Mouse (Mus musculus) stomach, embryonic 16.5 days (tissue): Measurements from ENCODE around the gene Mapk8. TPM values are rescaled to one million over a fixed set of nuclear protein-coding genes. Genes with fewer than 3 reads are reported as not detected.
"Not testable (repeated sequence)": the region's sequence is repeated elsewhere in the genome, so short reads cannot be mapped to it uniquely, and the experiment has no call there.

Experiments
- ATAC-seq: fragments of 200-750 bp; cut with Nextera tagmentation; 2 replicates; pipeline ENCODE4 v1.8.0; 2017; ENCODE audit warnings: moderate number of reproducible peaks, moderate TSS enrichment; ENCODE audit not compliant: insufficient read depth, low FRiP score
- H3K27ac ChIP-seq: fragments of 300-500 bp; sonication (generic); 2 replicates; pipeline ENCODE4 v1.5.1; 2014; ENCODE audit warnings: low read length
- H3K27me3 ChIP-seq: fragments of 300-500 bp; sonication (generic); 2 replicates; pipeline ENCODE4 v1.6.1; 2014; ENCODE audit warnings: low read length, control low read depth, mixed read lengths; ENCODE audit not compliant: control insufficient read depth, insufficient read depth
- H3K36me3 ChIP-seq: fragments of 300-500 bp; sonication (generic); 2 replicates; pipeline ENCODE4 v1.6.1; 2014; ENCODE audit warnings: low read length; ENCODE audit not compliant: control insufficient read depth, insufficient read depth
- H3K4me1 ChIP-seq: fragments of 300-500 bp; sonication (generic); 2 replicates; pipeline ENCODE4 v1.6.1; 2014; ENCODE audit warnings: low read length, control low read depth, mixed read lengths; ENCODE audit not compliant: control insufficient read depth, insufficient read depth
- H3K4me2 ChIP-seq: fragments of 300-500 bp; sonication (generic); 2 replicates; pipeline ENCODE4 v1.6.1; 2014; ENCODE audit warnings: low read depth, low read length, mixed read lengths
- H3K4me3 ChIP-seq: fragments of 300-500 bp; sonication (generic); replicated peaks from 2 replicates; pipeline ENCODE4 v1.5.1; 2014; ENCODE audit warnings: mild to moderate bottlenecking, low read length
- H3K9ac ChIP-seq: fragments of 300-500 bp; sonication (generic); 2 replicates; pipeline ENCODE4 v1.6.1; 2014; ENCODE audit warnings: low read length
- H3K9me3 ChIP-seq: fragments of 300-500 bp; sonication (generic); replicated peaks from 2 replicates; pipeline ENCODE4 v1.6.1; 2016; ENCODE audit warnings: low read length, control low read depth; ENCODE audit not compliant: control insufficient read depth
- WGBS: fragments of 180-500 bp; shearing (Covaris S2); extraction: QIAGEN DNeasy Blood & Tissue Kit; methylation state at CpG from one replicate; pipeline ENCODE4 v1.1.7; 2014; 5-methylcytosine and 5-hydroxymethylcytosine counted together
- polyA plus RNA-seq: library from polyadenylated mRNA; unstranded; fragments of >200 nt; fragmentation: Nextera tagmentation; extraction: Ambion mirVana; gene quantifications from 2 replicates; pipeline ENCODE4 v1.2.1, GENCODE M21; 2015

Mapk8 gene
- polyA plus RNA-seq, 1 experiment from 2014 or later: 14.2 TPM

DNA sequence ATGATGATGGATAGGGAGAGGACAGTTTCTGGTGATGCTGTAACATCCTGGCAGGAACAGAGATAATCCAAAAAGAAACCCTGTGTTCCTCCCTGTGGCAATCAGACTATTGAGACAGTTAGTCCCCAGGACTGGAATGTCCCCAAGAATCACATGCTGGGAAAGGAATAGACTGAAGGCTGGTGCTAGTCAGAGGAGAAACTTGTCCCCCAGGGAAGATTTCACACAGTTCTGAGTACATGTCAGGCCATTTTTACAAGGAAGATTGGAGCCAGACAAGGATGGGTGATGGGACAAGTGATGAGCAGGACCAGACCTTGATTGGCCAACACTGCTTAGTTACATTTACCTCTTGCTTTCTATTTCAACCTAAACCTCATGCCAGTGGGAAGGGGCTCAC is 3.4 kb upstream of the Mapk8 start:
- peaks cover 3% of the 10 kb centered on the region; the same call in 1 of the 2 replicates for H3K4me1 ChIP-seq
- H3K4me2 ChIP-seq: no peak overlapping the region
- H3K36me3 ChIP-seq: no peaks in the 10 kb centered on the region
- H3K27me3 ChIP-seq: no peaks in the 10 kb centered on the region
- no peak overlapping the region for H3K4me3 ChIP-seq
- no peak overlapping the region for H3K27ac ChIP-seq
- ATAC-seq: no peak
- H3K9ac ChIP-seq: no peak overlapping the region
- no peaks in the 10 kb centered on the region for H3K9me3 ChIP-seq

DNA sequence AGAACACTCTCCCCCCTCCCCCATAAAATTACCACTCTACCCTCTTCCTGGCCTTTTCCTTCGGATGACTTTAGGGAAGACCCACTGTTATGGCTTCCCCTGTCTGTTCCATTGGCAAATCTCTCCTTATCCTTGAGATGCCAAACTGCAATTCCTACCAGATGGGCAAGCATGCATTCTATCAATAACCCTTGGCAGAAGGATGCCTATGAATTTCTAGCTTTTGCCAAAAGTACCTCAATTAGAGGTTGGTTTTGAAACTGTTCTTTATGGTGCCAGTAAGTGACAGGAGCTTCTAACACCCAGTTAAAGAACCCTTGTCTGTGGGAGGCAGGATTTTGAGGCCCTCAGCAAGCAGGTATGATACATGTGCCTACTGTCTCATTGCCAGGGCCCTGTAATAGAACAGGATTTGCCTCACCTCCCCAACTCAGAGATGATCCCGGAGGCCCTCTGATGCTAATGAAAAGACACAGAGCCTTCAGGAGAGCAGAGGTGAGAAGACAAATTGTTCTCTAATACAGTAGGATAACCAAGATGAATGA is 2.4 kb upstream of the Mapk8 start:
- Histone ChIP-seq H3K4me2 (no peak overlapping the region), H3K27me3 (no peaks in the 10 kb centered on the region), H3K4me1 (peaks cover 3% of the 10 kb centered on the region), H3K9me3 (no peaks in the 10 kb centered on the region), H3K4me3 (no peak overlapping the region), H3K9ac (no peak overlapping the region), H3K36me3 (no peaks in the 10 kb centered on the region), H3K27ac (no peak overlapping the region)
- 74% methylated on average over 2 of the region's 2 CpGs for WGBS
- ATAC-seq: no peak

DNA sequence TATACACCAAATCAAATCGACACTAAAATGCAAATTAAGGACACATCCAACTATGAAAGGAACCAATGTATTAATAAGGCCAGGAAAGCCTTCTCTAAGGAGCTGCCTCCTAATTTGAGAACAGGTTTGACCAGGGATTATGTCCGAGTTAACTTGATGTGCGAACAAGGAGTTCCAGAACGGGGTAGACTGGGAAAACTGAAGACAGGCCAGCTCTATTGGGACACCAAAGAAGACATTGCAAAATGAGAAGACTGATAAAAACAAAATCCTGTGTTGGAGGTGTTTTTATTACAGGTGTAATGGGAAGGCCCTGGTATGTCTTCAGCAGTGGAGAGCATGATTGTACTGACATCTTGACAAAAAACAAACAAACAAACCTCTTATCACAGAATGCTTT is 1.3 kb upstream of the Mapk8 start:
- H3K9me3 ChIP-seq: no peaks in the 10 kb centered on the region
- peaks cover 6% of the 10 kb centered on the region for H3K4me1 ChIP-seq
- no peak overlapping the region for H3K4me3 ChIP-seq
- H3K27me3 ChIP-seq: no peaks in the 10 kb centered on the region
- 73% methylated on average over 4 of the region's 4 CpGs for WGBS
- no peak overlapping the region for H3K9ac ChIP-seq
- no peak overlapping the region for H3K4me2 ChIP-seq
- H3K27ac ChIP-seq: no peak overlapping the region
- no peaks in the 10 kb centered on the region for H3K36me3 ChIP-seq
- no peak for ATAC-seq

DNA sequence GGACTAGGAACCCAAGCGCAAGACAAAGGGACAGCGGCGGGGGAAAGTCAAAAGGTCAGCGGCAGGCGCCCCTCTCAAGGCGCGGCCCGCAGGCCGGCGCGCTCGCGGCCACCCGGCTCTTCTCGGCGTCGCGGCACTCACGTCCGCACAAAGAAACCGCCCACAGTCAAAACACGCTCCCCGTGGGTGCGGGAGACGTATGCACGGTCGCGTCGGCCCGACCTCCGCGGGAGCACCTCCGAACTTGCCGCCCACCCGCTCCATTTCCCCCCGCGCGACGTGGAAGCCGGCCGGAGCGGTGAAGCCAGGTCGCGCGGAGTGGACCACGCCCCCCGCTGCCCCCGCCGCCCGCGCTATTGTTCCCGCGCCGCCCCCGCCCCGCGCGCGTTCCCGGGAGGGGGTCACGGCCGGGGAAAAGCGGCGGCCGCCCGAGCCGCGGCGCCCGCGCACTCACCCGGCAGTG is 366 bp downstream of the Mapk8 start:
- Histone ChIP-seq H3K4me3 (peak overlapping the region; percentile 91), H3K4me1 (peaks cover 6% of the 10 kb centered on the region), H3K4me2 (peak overlapping the region; percentile 73), H3K9me3 (no peaks in the 10 kb centered on the region), H3K36me3 (no peaks in the 10 kb centered on the region), H3K27me3 (no peaks in the 10 kb centered on the region), H3K27ac (peak overlapping the region; percentile 92), H3K9ac (peak overlapping the region; percentile 94)
- peak; percentile 65 for ATAC-seq
- WGBS: under 1% methylated on average over 54 of the region's 72 CpGs

DNA sequence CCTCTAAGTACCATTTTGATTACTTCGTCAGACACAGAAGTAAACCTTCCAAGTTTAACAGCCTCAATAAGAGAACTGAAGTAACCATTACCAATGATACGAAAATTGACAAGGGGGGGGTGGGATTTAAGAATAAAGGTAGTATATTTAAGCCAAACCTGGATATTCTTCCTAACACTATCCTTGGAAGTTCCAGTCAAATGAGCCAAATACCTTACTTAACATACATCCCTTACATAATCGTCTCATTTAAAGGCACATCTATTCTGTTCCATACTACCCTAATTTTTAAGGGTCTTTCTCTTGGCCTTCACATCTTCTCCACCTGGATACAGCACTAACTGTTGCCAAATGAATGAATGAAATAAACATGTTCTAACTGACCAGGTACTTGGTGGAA is 996 bp downstream of the Mapk8 start:
- no peaks in the 10 kb centered on the region for H3K9me3 ChIP-seq
- peaks cover 6% of the 10 kb centered on the region for H3K4me1 ChIP-seq
- peak overlapping the region; percentile 91 for H3K4me3 ChIP-seq
- H3K4me2 ChIP-seq: peak overlapping the region; percentile 73
- H3K9ac ChIP-seq: peak overlapping the region; percentile 94
- ATAC-seq: no peak
- no peak overlapping the region for H3K27ac ChIP-seq
- no peaks in the 10 kb centered on the region for H3K27me3 ChIP-seq
- no peaks in the 10 kb centered on the region for H3K36me3 ChIP-seq
- 32% methylated on average over 3 of the region's 3 CpGs for WGBS

DNA sequence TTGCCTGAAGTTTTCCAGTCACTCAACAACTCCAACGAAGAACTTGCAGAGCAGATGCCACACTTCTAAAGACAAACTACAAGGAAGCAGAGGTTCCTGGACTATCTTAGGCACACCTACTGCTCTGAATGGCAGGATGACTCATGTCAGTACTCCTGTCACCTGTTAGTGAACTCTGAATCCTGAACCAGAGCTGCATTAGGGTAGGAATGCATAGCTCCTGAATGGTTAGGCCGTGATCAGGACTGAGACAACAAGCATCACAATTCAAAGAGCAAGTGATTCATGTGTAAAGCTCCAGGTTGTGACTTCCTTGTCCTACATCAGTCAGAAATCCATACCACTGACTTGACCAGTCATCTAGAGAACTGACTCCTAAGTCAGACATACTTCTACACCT is 3.2 kb downstream of the Mapk8 start:
- Histone ChIP-seq H3K4me2 (no peak overlapping the region), H3K9ac (no peak overlapping the region), H3K27ac (no peak overlapping the region), H3K4me1 (peaks cover 6% of the 10 kb centered on the region), H3K4me3 (no peak overlapping the region), H3K27me3 (no peaks in the 10 kb centered on the region), H3K36me3 (no peaks in the 10 kb centered on the region), H3K9me3 (no peaks in the 10 kb centered on the region)
- no peak for ATAC-seq
- WGBS: 67% methylated on average over 2 of the region's 2 CpGs

DNA sequence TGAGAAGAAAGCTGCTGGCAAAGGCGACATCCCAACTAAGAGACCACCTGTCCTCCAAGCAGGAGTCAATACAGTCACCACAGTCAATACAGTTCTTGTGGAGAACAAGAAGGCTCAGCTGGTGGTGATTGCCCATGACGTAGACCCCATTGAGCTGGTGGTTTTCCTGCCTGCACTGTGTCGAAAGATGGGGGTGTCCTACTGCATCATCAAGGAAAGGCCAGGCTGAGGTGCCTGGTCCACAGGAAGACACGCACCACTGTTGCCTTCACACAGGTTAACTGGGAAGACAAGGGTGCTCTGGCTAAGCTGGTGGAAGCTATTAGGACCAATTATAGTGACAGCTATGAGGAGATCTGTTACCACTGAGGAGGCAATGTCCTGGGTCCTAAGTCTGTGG is 14.5 kb downstream of the Mapk8 start:
- not testable (repeated sequence) for H3K36me3 ChIP-seq, H3K27ac ChIP-seq, H3K9ac ChIP-seq, H3K4me1 ChIP-seq, H3K4me2 ChIP-seq, H3K4me3 ChIP-seq, ATAC-seq, H3K27me3 ChIP-seq, H3K9me3 ChIP-seq
- 90% methylated on average over 4 of the region's 4 CpGs for WGBS

DNA sequence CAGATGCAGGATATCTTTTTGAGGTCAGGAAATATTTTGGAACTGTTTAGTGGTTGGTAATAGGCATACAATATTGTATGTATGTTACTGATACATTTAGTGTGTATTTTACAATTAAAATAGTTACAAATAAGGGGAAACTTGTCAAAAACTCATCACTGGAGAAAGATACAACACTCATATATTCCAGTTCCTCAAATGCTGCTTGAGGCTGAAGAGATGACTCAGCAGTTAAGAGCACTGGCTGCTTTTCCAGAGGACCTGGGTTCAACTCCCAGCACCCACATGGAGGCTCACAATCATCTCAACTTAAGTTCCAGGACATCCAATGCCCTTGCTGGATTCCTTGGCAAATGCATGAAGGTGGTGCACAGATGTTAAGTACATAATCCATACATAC is 22.8 kb downstream of the Mapk8 start:
- H3K4me3 ChIP-seq: no peak overlapping the region
- no peaks in the 10 kb centered on the region for H3K27me3 ChIP-seq
- H3K36me3 ChIP-seq: no peaks in the 10 kb centered on the region
- H3K4me1 ChIP-seq: 0 out of 2 replicates have a peak, but pooled peaks cover 3% of the 10 kb centered on the region
- H3K27ac ChIP-seq: no peak overlapping the region
- no peak for ATAC-seq
- H3K9ac ChIP-seq: no peak overlapping the region
- no peak overlapping the region for H3K4me2 ChIP-seq
- no peaks in the 10 kb centered on the region for H3K9me3 ChIP-seq

DNA sequence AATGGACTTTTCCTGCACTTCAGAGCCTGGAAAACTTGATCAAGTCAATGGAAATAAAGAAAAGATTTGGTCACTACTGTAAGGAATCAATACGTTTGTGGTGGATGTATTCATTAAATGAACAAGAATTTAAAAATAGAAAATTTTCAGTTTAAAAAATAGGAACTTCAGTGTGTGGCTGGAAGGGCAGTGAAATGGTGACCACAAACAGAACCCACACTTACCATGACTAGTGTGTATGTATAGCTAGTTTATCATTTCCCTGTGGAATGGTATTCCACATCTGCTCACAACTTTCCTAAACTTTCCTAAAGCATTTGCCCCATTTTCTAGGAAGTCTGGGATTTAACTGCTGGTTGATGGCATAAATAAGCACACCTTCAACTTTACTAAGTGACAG is 24.0 kb downstream of the Mapk8 start:
- Histone ChIP-seq H3K9ac (no peak overlapping the region), H3K27ac (no peak overlapping the region), H3K4me1 (0 out of 2 replicates have a peak, but pooled peaks cover 3% of the 10 kb centered on the region), H3K27me3 (no peaks in the 10 kb centered on the region), H3K9me3 (no peaks in the 10 kb centered on the region), H3K4me3 (no peak overlapping the region), H3K4me2 (no peak overlapping the region), H3K36me3 (no peaks in the 10 kb centered on the region)
- no peak for ATAC-seq
- 81% methylated on average over 1 of the region's 1 CpGs for WGBS
